Mouse (Mus musculus) urinary bladder, postnatal 36 days (tissue): ENCODE data around the gene Tbx1.
A peak's percentile ranks its signal among the peaks of the same experiment; 100 is the strongest.

Experiments used
- DNase-seq, 2 experiments: peaks; one replicate each; pipeline ENCODE4 v3.0.0; 2022; ENCODE audit warnings: low spot score in 2 of 2, mixed read lengths in 1 of 2

Gene Tbx1

GRCm38 (mm10) chr16:18589804-18590790 lies at the start of gene Tbx1:
TSS of gene Tbx1 (minus strand) at chr16:18590671.
- no peak for DNase-seq

- DNase-seq: no peak
These were observed 49.0 kb upstream of the Tbx1 start for GRCm38 (mm10) chr16:18639382-18639929.

GRCm38 (mm10) chr16:18638396-18638795 lies 47.9 kb upstream of the Tbx1 start:
- no peak for DNase-seq

GRCm38 (mm10) chr16:18636804-18637203 lies 46.3 kb upstream of the Tbx1 start:
- no peak for DNase-seq

- DNase-seq: no peak
These were observed 45.9 kb upstream of the Tbx1 start for GRCm38 (mm10) chr16:18636401-18636800.

GRCm38 (mm10) chr16:18633333-18633732 lies 42.9 kb upstream of the Tbx1 start:
- no peak for DNase-seq

- DNase-seq: no peak
These were observed 42.3 kb upstream of the Tbx1 start for GRCm38 (mm10) chr16:18632816-18633215.

GRCm38 (mm10) chr16:18632059-18632458 lies 41.6 kb upstream of the Tbx1 start:
- no peak for DNase-seq

GRCm38 (mm10) chr16:18631141-18631540 lies 40.7 kb upstream of the Tbx1 start:
- DNase-seq: no peak

- DNase-seq: no peak
These were observed 39.8 kb upstream of the Tbx1 start for GRCm38 (mm10) chr16:18630291-18630690.

- peak in 1 of 2 experiments; percentile 67 for DNase-seq
These were observed 39.1 kb upstream of the Tbx1 start, which contains the start of gene Sept5 for GRCm38 (mm10) chr16:18629390-18630231. TSS of gene Sept5 (minus strand) at chr16:18629954.

- no peak for DNase-seq
These were observed 38.5 kb upstream of the Tbx1 start for GRCm38 (mm10) chr16:18628948-18629340.

GRCm38 (mm10) chr16:18628206-18628947 lies 37.9 kb upstream of the Tbx1 start:
- no peak for DNase-seq

GRCm38 (mm10) chr16:18627163-18627562 lies 36.7 kb upstream of the Tbx1 start:
- no peak for DNase-seq

- DNase-seq: peak; percentile 78 to 83
These were observed 36.0 kb upstream of the Tbx1 start, which contains the start of gene Gm49601 for GRCm38 (mm10) chr16:18626376-18626878. TSS of gene Gm49601 (minus strand) at chr16:18626427.

- DNase-seq: no peak
These were observed 35.4 kb upstream of the Tbx1 start for GRCm38 (mm10) chr16:18625791-18626311.

- no peak for DNase-seq
These were observed 34.6 kb upstream of the Tbx1 start for GRCm38 (mm10) chr16:18625097-18625496.

- no peak for DNase-seq
These were observed 34.2 kb upstream of the Tbx1 start for GRCm38 (mm10) chr16:18624641-18625040.

GRCm38 (mm10) chr16:18623751-18624540 lies 33.5 kb upstream of the Tbx1 start:
- no peak for DNase-seq
